In the genomic region with DNA sequence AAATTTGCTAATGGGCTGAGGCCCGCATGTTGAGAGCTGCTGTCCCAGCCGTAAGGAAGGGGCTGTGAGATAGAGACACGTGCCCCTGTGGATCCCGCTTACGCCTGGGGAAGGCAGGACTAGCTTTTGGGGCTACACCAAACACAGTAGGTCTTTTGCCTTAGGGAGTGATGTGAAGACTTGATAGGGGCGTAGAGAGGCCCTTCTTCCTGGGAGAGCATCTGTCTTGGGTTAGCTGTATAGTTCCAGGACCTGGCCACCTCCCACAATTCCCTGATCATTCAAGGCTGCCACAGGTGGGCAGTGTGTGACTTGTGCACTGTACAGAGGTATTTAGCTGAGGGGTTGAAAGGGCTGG, we compare ENCODE assay signal across 12 mouse cellular contexts. TPM values are rescaled to one million over a fixed set of nuclear protein-coding genes. Genes with fewer than 3 reads are reported as not detected.
DNase-seq lines count a peak whose midpoint lies in the region; ATAC-seq and TF ChIP-seq lines count a peak whose summit lies in the region.
"Had no signal": no experiment of that assay in that cellular context is flagged by ENCODE, and none has a peak within 500 bp of the region (broad histone marks: within the 10 kb centered on the region; RNA-seq: fewer than 3 reads in every experiment).

No protein-coding gene starts in this region.

- no peak overlapping the region for H3K4me3 ChIP-seq in embryonic facial prominence, embryonic 13.5 days
- no peak overlapping the region; the same call in 1 of the 2 replicates for H3K4me3 ChIP-seq in embryonic facial prominence, embryonic 10.5 days
- H3K4me3 ChIP-seq in lung, embryonic 14.5 days (ENCODE audit: low read depth, low read length), result no peak overlapping the region
- H3K4me3 ChIP-seq in liver, embryonic 14.5 days (ENCODE audit: insufficient read depth in 1 of 2, low read depth in 2 of 2, low read length in 2 of 2), result peak overlapping the region; percentile 77 to 86
- peak overlapping the region; percentile 7; the same call in 1 of the 2 replicates for H3K4me3 ChIP-seq in small intestine, adult 2 months (ENCODE audit: low read depth, low read length)
- H3K4me3 ChIP-seq: heart, adult 2 months had no signal

- no peak for TF ChIP-seq POLR2A in small intestine, adult 2 months (IDR thresholded peaks at IDR 0.05; ENCODE audit: low read depth, low read length)

- H3K27me3 ChIP-seq in embryonic facial prominence, embryonic 13.5 days, result no peaks in the 10 kb centered on the region
- H3K27me3 ChIP-seq in embryonic facial prominence, embryonic 10.5 days (replicated peaks; ENCODE audit: low read depth, poor library complexity, severe bottlenecking), result no peaks in the 10 kb centered on the region
- H3K27me3 ChIP-seq in lung, embryonic 14.5 days (ENCODE audit: insufficient read depth, low read length), result no peaks in the 10 kb centered on the region
- H3K27me3 ChIP-seq in liver, embryonic 14.5 days (ENCODE audit: control insufficient read depth, insufficient read depth, low read length), result no peaks in the 10 kb centered on the region
- no peaks in the 10 kb centered on the region for H3K27me3 ChIP-seq in small intestine, adult 2 months (ENCODE audit: control insufficient read depth, insufficient read depth, low read length)

- no peak for TF ChIP-seq EP300 in liver, embryonic 14.5 days (IDR thresholded peaks at IDR 0.05; ENCODE audit: low read depth)

- H3K9ac ChIP-seq in embryonic facial prominence, embryonic 13.5 days, result peak overlapping the region; percentile 89; the same call in 1 of the 2 replicates
- no peak overlapping the region for H3K9ac ChIP-seq in lung, embryonic 14.5 days
- peak overlapping the region; percentile 95 for H3K9ac ChIP-seq in liver, embryonic 14.5 days (replicated peaks)

- no peak for DNase-seq in embryonic facial prominence, embryonic 10.5 days (ENCODE audit: low spot score)
- DNase-seq in lung, embryonic 14.5 days, result no peak
- DNase-seq in lung, adult 18-20 months, result no peak
- DNase-seq in liver, embryonic 14.5 days (ENCODE audit: low read depth in 3 of 3, low spot score in 3 of 3), result no peak
- no peak for DNase-seq in left cerebral cortex, adult 8-10 months (ENCODE audit: low spot score in 2 of 2)
- no peak for DNase-seq in kidney, adult 11 months
- DNase-seq: heart, adult 2 months; layer of hippocampus, postnatal 36 days had no signal

- 70% methylated on average over 6 of the region's 6 CpGs for WGBS in embryonic facial prominence, embryonic 13.5 days
- WGBS in embryonic facial prominence, embryonic 10.5 days, result 88% methylated on average over 6 of the region's 6 CpGs
- WGBS in lung, embryonic 14.5 days, result 79% methylated on average over 6 of the region's 6 CpGs
- 69% methylated on average over 6 of the region's 6 CpGs for WGBS in liver, embryonic 14.5 days (ENCODE audit: insufficient replicate concordance)
- WGBS in small intestine, adult 2 months, result 84% methylated on average over 6 of the region's 6 CpGs

- peaks cover 18% of the 10 kb centered on the region for H3K36me3 ChIP-seq in embryonic facial prominence, embryonic 13.5 days
- H3K36me3 ChIP-seq in embryonic facial prominence, embryonic 10.5 days (replicated peaks), result peaks cover 20% of the 10 kb centered on the region
- 0 out of 2 replicates have a peak, but pooled peaks cover 4% of the 10 kb centered on the region for H3K36me3 ChIP-seq in lung, embryonic 14.5 days (ENCODE audit: insufficient read depth)
- H3K36me3 ChIP-seq in liver, embryonic 14.5 days (replicated peaks; ENCODE audit: control insufficient read depth, insufficient read depth, low read depth), result peaks cover 13% of the 10 kb centered on the region
- H3K36me3 ChIP-seq in small intestine, adult 2 months (ENCODE audit: control insufficient read depth, insufficient read depth, low read length), result peaks cover 33% of the 10 kb centered on the region

- peak overlapping the region; percentile 70 for H3K4me2 ChIP-seq in embryonic facial prominence, embryonic 13.5 days
- H3K4me2 ChIP-seq in lung, embryonic 14.5 days, result peak overlapping the region; percentile 95; the same call in 1 of the 2 replicates
- peak overlapping the region; percentile 87 for H3K4me2 ChIP-seq in liver, embryonic 14.5 days (ENCODE audit: low read depth)

- no peak for TF ChIP-seq CTCF in lung, embryonic 14.5 days (IDR thresholded peaks at IDR 0.05; ENCODE audit: low read depth)
- peak; percentile 24 for TF ChIP-seq CTCF in liver, embryonic 14.5 days (IDR thresholded peaks at IDR 0.05; ENCODE audit: low read depth)
- no peak for TF ChIP-seq CTCF in small intestine, adult 2 months (IDR thresholded peaks at IDR 0.05; ENCODE audit: extremely low read depth, insufficient read length, insufficient replicate concordance, low read depth, low read length)

- H3K27ac ChIP-seq in embryonic facial prominence, embryonic 13.5 days, result no peak overlapping the region
- no peak overlapping the region for H3K27ac ChIP-seq in embryonic facial prominence, embryonic 10.5 days (replicated peaks)
- no peak overlapping the region for H3K27ac ChIP-seq in lung, embryonic 14.5 days (ENCODE audit: low read depth)
- H3K27ac ChIP-seq in liver, embryonic 14.5 days, result peak overlapping the region; percentile 83
- H3K27ac ChIP-seq in small intestine, adult 2 months (ENCODE audit: insufficient read depth, low read depth, low read length), result no peak overlapping the region
- H3K27ac ChIP-seq: heart, adult 2 months; macrophage had no signal

- no peak for ATAC-seq in embryonic facial prominence, embryonic 13.5 days (ENCODE audit: insufficient number of reproducible peaks, insufficient read depth, low FRiP score, low TSS enrichment, low read depth)
- no peak for ATAC-seq in lung, embryonic 14.5 days (ENCODE audit: insufficient read depth)
- ATAC-seq in liver, embryonic 14.5 days (ENCODE audit: insufficient read depth), result no peak
- ATAC-seq: inflammation-experienced regulatory T-cells, adult 6 months had no signal

- H3K4me1 ChIP-seq in embryonic facial prominence, embryonic 13.5 days, result peaks cover 75% of the 10 kb centered on the region
- H3K4me1 ChIP-seq in embryonic facial prominence, embryonic 10.5 days, result peaks cover 79% of the 10 kb centered on the region
- H3K4me1 ChIP-seq in lung, embryonic 14.5 days (ENCODE audit: insufficient read depth), result peaks cover 8% of the 10 kb centered on the region
- peaks cover 77 to 80% of the 10 kb centered on the region in 2 experiments for H3K4me1 ChIP-seq in liver, embryonic 14.5 days (replicated peaks; ENCODE audit: control insufficient read depth in 2 of 2, insufficient read depth in 2 of 2, low read length in 1 of 2)
- peaks cover 43% of the 10 kb centered on the region for H3K4me1 ChIP-seq in small intestine, adult 2 months (ENCODE audit: control insufficient read depth, insufficient read depth, insufficient read length, low read length)

- no peaks in the 10 kb centered on the region for H3K9me3 ChIP-seq in embryonic facial prominence, embryonic 13.5 days
- no peaks in the 10 kb centered on the region for H3K9me3 ChIP-seq in embryonic facial prominence, embryonic 10.5 days
- no peaks in the 10 kb centered on the region for H3K9me3 ChIP-seq in lung, embryonic 14.5 days (ENCODE audit: low read depth, low read length)
- H3K9me3 ChIP-seq in liver, embryonic 14.5 days (ENCODE audit: control insufficient read depth, low read length), result no peaks in the 10 kb centered on the region

RNA-seq across cellular contexts. Expression of a gene that starts 13.9 kb away (rescaled TPM):
- 18.6 and 19.8 TPM in 2 replicates for polyA plus RNA-seq in embryonic facial prominence, embryonic 13.5 days (2015; fragmentation: Nextera tagmentation; extraction: Ambion mirVana)
- 11.4 and 11.9 TPM in 2 replicates for polyA plus RNA-seq in embryonic facial prominence, embryonic 10.5 days (2016; fragmentation: Nextera tagmentation; extraction: Ambion mirVana)
- 11.9 and 12.8 TPM in 2 replicates for polyA plus RNA-seq in lung, embryonic 14.5 days (2014; fragmentation: Nextera tagmentation; extraction: Ambion mirVana)
- 6.1 and 6.4 TPM in 2 replicates for polyA plus RNA-seq in liver, embryonic 14.5 days (2012; rRNA removed)
- 8.5 and 9.9 TPM in 2 replicates for polyA plus RNA-seq in liver, embryonic 14.5 days (2014; fragmentation: Nextera tagmentation; extraction: Ambion mirVana)
- 47.9 and 84.4 TPM in 2 replicates for polyA plus RNA-seq in small intestine, adult 2 months (2012; rRNA removed)
- total RNA-seq in left cerebral cortex, adult 8-10 months (2022), result 10 to 100 TPM; 18.6 to 22.7 (median 20.6) TPM

RNA-seq across cellular contexts. Expression of a gene that starts 32.0 kb away (rescaled TPM):
- 69.9 and 71.1 TPM in 2 replicates for polyA plus RNA-seq in embryonic facial prominence, embryonic 13.5 days (2015; fragmentation: Nextera tagmentation; extraction: Ambion mirVana)
- 67.4 and 70.8 TPM in 2 replicates for polyA plus RNA-seq in embryonic facial prominence, embryonic 10.5 days (2016; fragmentation: Nextera tagmentation; extraction: Ambion mirVana)
- 66.4 and 67.4 TPM in 2 replicates for polyA plus RNA-seq in lung, embryonic 14.5 days (2014; fragmentation: Nextera tagmentation; extraction: Ambion mirVana)
- 43.1 and 45.9 TPM in 2 replicates for polyA plus RNA-seq in liver, embryonic 14.5 days (2012; rRNA removed)
- 90.6 and 94.2 TPM in 2 replicates for polyA plus RNA-seq in liver, embryonic 14.5 days (2014; fragmentation: Nextera tagmentation; extraction: Ambion mirVana)
- polyA plus RNA-seq in small intestine, adult 2 months (2012; rRNA removed), result 318 and 530 TPM in 2 replicates
- 10 to 100 TPM; 19.7 to 26.3 (median 25.2) TPM for total RNA-seq in left cerebral cortex, adult 8-10 months (2022)

RNA-seq across cellular contexts. Expression of a gene that starts 32.1 kb away (rescaled TPM):
- polyA plus RNA-seq in embryonic facial prominence, embryonic 13.5 days (2015; fragmentation: Nextera tagmentation; extraction: Ambion mirVana), result 3.8 TPM in 2 replicates
- polyA plus RNA-seq in embryonic facial prominence, embryonic 10.5 days (2016; fragmentation: Nextera tagmentation; extraction: Ambion mirVana), result 6.6 and 6.7 TPM in 2 replicates
- 3.9 and 4.0 TPM in 2 replicates for polyA plus RNA-seq in lung, embryonic 14.5 days (2014; fragmentation: Nextera tagmentation; extraction: Ambion mirVana)
- 1.3 TPM in 2 replicates for polyA plus RNA-seq in liver, embryonic 14.5 days (2012; rRNA removed)
- 1.1 and 1.2 TPM in 2 replicates for polyA plus RNA-seq in liver, embryonic 14.5 days (2014; fragmentation: Nextera tagmentation; extraction: Ambion mirVana)
- 2.3 and 3.2 TPM in 2 replicates for polyA plus RNA-seq in small intestine, adult 2 months (2012; rRNA removed)
- total RNA-seq in left cerebral cortex, adult 8-10 months (2022), result 1 to 10 TPM; 5.9 to 6.8 (median 6.6) TPM

RNA-seq across cellular contexts. Expression of a gene that starts 45.6 kb away (rescaled TPM):
- polyA plus RNA-seq in embryonic facial prominence, embryonic 13.5 days (2015; fragmentation: Nextera tagmentation; extraction: Ambion mirVana), result 0.90 and 2.3 TPM in 2 replicates
- polyA plus RNA-seq in embryonic facial prominence, embryonic 10.5 days (2016; fragmentation: Nextera tagmentation; extraction: Ambion mirVana), result 0.57 and 0.89 TPM in 2 replicates
- 0.50 and 0.71 TPM in 2 replicates for polyA plus RNA-seq in lung, embryonic 14.5 days (2014; fragmentation: Nextera tagmentation; extraction: Ambion mirVana)
- 0.11 and 0.23 TPM in 2 replicates for polyA plus RNA-seq in liver, embryonic 14.5 days (2012; rRNA removed)
- 0.18 and 0.20 TPM in 2 replicates for polyA plus RNA-seq in liver, embryonic 14.5 days (2014; fragmentation: Nextera tagmentation; extraction: Ambion mirVana)
- 0.05 and 0.08 TPM in 2 replicates for polyA plus RNA-seq in small intestine, adult 2 months (2012; rRNA removed)
- total RNA-seq in left cerebral cortex, adult 8-10 months (2022), result 1 to 10 TPM; 1.5 to 2.7 (median 2.1) TPM
- polyA plus RNA-seq: inflammation-experienced regulatory T-cells, adult 6 months had no signal

Comparison
In these comparisons a context has a peak if more than half of its experiments do, and no peak if none do; other contexts are left out.
1. H3K4me3 ChIP-seq: peak in liver, embryonic 14.5 days (2 of 2) and small intestine, adult 2 months (single experiment); none in embryonic facial prominence, embryonic 13.5 days (single experiment), embryonic facial prominence, embryonic 10.5 days (single experiment) and lung, embryonic 14.5 days (single experiment).
2. Peak in every context shown above with its lines, with median percentiles within 50 percentile points of each other: H3K4me2 ChIP-seq.